Mouse (Mus musculus): Measurements from ENCODE around the gene Klhl42. TPM values are rescaled to one million over a fixed set of nuclear protein-coding genes. Genes with fewer than 3 reads are reported as not detected.
A peak's percentile ranks its signal among the peaks of the same experiment; 100 is the strongest.

The Klhl42 gene
- polyA plus RNA-seq, 1 experiment from 2014 or later: 3.6 TPM

DNA sequence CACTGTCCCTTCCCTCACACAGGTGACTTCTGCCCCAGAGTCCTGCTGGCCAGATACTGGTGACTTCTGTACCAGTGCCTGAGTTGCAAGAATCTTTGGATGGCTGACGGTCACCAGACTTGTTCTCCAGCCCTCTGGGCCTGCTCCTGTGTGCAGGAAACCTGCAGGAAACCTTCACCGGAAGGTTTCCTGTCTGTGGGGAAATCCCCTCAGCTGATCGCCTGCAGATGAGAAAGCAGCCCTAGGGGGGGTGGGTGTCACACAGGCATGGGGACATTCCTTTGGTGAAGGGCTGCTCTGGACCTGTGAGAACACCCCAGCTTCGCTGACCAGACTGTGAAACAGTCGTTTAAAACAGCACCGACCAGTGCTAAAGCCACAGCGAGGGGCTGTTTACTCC is 63.9 kb downstream of the Klhl42 start:
- Histone ChIP-seq H3K27me3 (replicated peaks) (no peaks in the 10 kb centered on the region), H3K4me3 (no peak overlapping the region), H3K27ac (replicated peaks) (no peak overlapping the region), H3K9ac (no peak overlapping the region), H3K9me3 (no peaks in the 10 kb centered on the region), H3K4me2 (no peak overlapping the region), H3K4me1 (0 out of 2 replicates have a peak, but pooled peaks cover 3% of the 10 kb centered on the region), H3K36me3 (no peaks in the 10 kb centered on the region)
- ATAC-seq (ENCODE audit: extremely low read depth, insufficient number of reproducible peaks, low FRiP score, low TSS enrichment): no peak
- WGBS: 61% methylated on average over 7 of the region's 7 CpGs

DNA sequence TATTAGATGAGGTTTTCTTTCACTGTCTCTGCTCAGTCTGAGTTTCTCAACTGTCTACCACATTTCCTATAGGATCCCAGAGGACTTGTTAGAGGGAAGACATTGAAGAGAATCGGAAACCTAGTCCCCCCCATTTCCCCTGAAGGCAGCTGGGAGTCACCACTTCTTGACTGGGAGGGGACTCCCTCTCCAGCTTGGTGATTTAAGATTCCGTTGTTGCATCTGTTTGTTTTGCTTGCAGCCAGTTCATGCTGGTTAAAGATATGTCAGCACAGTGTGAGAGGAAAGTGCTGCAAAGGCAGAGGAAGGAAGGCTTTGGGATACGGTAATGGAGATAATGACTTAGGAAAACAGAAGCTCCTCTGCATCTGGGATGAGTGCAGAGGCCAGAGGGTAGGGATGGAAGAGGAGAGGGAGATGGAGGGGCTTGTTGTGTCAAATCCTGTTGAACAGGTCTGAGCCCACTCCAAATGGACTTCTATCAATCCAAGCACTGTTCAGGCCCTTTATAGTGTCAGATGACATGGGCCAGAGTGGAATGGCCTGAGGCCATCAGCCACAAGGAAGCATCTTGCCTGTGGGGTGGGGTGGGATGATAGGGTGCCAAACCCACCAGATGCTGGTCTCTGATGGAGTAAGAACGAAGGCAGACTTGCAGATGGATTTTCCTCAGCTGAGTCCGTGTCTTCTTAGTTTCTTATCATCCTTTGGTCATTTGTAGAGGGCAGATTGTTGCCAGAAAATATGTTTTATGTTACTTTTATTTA is 70.8 kb downstream of the Klhl42 start:
- H3K4me1 ChIP-seq: peaks cover 5% of the 10 kb centered on the region; the same call in 1 of the 2 replicates
- H3K9me3 ChIP-seq: 0 out of 2 replicates have a peak, but pooled peaks cover 3% of the 10 kb centered on the region
- WGBS: 25% methylated on average over 5 of the region's 5 CpGs
- no peak overlapping the region for H3K9ac ChIP-seq
- peak; percentile 31; the same call in 1 of the 2 replicates for ATAC-seq (ENCODE audit: extremely low read depth, insufficient number of reproducible peaks, low FRiP score, low TSS enrichment)
- H3K36me3 ChIP-seq: no peaks in the 10 kb centered on the region
- H3K4me3 ChIP-seq: no peak overlapping the region
- no peaks in the 10 kb centered on the region for H3K27me3 ChIP-seq (replicated peaks)
- peak overlapping the region; percentile 18; the same call in 1 of the 2 replicates for H3K27ac ChIP-seq (replicated peaks)
- no peak overlapping the region for H3K4me2 ChIP-seq

Other genes starting within 250 kb of the Klhl42 start
- not detected in 2 replicates for gene Smco2, start 241.3 kb upstream of the Klhl42 start, polyA plus RNA-seq (2015; fragmentation: Nextera tagmentation; extraction: Ambion mirVana)
- gene Ppfibp1, start 202.9 kb upstream of the Klhl42 start, polyA plus RNA-seq (2015; fragmentation: Nextera tagmentation; extraction: Ambion mirVana): 47.0 and 48.6 TPM in 2 replicates
- gene 1700034J05Rik, start 137.0 kb upstream of the Klhl42 start, polyA plus RNA-seq (2015; fragmentation: Nextera tagmentation; extraction: Ambion mirVana): 0.04 and 0.18 TPM in 2 replicates
- gene Rep15, start 58.8 kb upstream of the Klhl42 start, polyA plus RNA-seq (2015; fragmentation: Nextera tagmentation; extraction: Ambion mirVana): 0.60 and 1.1 TPM in 2 replicates
- 123 and 139 TPM in 2 replicates for gene Mrps35, start 48.6 kb upstream of the Klhl42 start, polyA plus RNA-seq (2015; fragmentation: Nextera tagmentation; extraction: Ambion mirVana)
- gene Mansc4, start 4.3 kb upstream of the Klhl42 start, polyA plus RNA-seq (2015; fragmentation: Nextera tagmentation; extraction: Ambion mirVana): 0.48 and 0.51 TPM in 2 replicates
- 2.4 and 2.7 TPM in 2 replicates for gene Pthlh, start 172.8 kb downstream of the Klhl42 start, polyA plus RNA-seq (2015; fragmentation: Nextera tagmentation; extraction: Ambion mirVana)